Mouse (Mus musculus) brain, adult 2 months (tissue): ENCODE measurements around the gene Hoxa1.

Experiments used
- DNase-seq: peaks from one replicate; pipeline ENCODE4 v3.0.0; 2011; ENCODE audit warnings: low read depth, low spot score

The Hoxa1 gene

DNA sequence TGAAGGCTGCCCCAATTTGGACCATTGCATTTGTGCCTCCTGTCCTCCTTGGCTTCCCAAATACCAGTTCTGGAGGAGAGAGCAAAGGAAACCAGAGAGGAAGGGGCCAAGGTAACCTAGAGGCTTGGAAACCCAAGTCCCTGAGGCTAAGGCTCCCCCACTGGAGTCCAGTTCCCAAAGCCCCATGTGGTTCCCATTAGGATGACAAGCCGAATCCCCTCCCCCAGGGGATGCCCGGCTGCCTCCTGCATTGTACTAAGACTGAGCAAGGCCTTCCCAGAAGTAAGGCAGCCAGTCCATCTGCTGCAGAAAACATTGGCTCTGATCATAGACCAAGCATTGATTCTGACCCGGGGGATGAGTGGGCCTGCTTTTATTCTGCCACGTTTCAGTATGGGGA lies 13.2 kb upstream of the Hoxa1 start:
- no peak for DNase-seq

DNA sequence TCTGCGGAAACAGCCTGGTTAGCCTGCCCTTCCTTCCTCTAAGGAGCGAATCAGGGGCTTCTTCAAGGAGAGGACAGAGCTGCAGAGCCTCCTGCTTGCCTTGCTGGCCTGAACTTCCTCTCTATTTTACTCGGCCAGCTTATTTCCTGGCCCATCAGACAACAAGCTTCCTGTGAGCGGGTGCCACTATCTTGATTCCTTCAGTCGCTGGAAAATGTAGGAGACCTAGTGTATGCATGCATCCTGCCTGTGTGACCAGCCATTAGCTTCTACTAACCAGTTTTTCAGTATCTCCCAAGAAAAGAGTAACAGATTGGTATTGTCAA lies 12.7 kb upstream of the Hoxa1 start:
- no peak for DNase-seq

DNA sequence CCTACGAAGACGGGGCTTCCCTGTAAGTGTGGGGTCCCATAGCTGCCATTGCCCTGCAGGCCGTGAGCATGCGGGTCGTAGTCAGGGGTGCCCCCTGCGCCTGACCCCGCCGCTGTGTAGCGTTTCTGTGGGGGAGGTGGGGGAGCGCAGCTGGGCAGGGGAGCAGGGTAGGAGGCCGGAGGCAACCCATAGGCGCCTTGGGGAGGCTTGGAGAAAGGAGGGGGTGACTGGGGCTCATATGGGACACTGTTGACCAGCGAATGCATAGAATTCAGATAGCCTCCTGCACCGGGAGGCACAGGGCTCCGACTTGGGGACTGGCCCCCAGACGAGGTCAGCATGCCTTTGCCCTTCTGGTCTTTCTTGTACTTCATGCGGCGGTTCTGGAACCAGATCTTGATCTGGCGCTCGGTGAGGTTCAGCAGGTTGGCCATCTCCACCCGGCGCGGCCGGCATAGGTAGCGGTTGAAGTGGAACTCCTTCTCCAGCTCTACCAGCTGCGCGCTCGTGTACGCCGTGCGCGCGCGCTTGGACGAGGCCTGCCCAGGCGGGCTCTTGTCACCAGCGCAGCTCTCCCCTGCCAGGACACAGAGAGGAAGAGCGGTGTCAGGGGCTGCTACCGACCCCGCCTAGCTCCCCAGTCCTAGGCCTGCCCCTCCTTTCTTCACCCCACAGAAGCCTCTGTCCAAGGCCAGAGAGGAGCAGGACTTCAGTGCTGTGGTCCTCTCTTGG lies 12.2 kb upstream of the Hoxa1 start:
- no peak for DNase-seq

DNA sequence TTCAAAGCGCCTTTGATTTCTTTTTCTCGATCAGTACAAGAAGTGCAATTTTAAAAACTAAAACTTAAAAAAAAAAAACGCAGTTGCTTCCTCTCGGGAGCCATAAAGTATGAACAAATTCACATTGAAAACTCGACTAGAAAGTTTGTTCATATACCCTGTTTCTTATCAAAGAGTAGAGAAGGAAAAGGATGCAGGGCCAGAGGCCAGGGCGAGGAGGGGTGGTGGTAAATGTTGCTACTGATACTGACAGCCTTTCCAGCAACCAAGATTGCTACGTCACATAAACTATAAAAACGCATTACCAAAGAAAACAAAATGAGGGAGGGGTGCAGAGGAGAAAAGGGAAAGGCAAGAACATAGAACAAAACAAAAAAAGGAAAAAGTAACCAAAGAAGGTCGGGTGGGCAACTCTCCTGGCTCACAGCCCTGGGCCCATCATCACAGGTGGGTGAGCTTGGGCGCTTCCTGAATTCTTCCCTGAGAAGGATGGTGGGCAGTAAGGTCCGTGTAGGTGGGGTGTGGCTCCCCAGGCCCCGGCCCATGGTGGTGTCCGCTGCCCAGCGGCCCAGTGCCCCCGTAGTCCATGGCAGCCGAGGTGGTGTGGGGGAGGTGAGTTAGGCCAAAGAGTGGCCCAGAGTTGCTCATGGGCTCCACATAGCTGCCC lies 11.5 kb upstream of the Hoxa1 start:
- DNase-seq: no peak

DNA sequence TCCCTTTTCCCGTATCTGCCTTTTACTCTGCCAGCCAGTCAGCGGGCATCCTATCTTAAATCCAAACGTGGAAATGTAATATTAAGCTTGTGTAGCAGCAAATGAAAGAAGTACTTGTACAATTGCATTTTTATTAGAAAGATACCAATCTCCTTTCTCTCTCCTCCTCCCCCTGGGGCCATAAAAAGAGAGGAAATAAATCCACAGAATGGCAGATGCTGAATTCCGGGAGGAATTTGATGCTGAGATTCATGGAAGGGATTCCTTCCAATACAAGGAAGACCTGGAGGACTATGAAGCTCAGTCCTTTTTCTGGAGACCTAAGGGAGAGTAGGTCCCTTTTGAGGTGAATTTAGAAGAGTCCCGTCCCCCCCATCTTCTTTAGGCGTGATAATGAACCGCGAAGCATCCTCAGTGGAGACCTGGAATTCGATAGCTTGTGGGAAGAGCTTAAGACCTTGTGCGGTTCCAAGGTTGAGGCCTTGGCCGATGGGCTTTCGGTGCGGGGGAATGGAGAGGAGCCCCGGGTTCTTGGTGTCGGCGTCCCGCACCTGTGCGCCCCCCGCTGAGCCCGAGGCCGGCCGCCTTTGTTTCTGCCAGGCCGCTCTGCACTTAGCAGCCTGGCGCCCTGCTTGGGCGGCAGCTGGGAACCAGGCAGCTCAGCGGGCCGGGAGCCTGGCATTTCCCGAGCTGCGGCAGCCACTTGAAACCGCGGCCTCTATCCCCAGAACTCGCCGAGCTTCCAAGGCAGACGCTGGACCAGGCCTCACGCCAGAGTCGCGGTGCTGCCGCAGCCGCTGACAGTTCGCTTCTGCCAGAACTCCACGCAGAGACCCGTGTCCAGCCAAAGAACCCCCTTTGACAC lies 10.3 kb upstream of the Hoxa1 start:
- no peak for DNase-seq

DNA sequence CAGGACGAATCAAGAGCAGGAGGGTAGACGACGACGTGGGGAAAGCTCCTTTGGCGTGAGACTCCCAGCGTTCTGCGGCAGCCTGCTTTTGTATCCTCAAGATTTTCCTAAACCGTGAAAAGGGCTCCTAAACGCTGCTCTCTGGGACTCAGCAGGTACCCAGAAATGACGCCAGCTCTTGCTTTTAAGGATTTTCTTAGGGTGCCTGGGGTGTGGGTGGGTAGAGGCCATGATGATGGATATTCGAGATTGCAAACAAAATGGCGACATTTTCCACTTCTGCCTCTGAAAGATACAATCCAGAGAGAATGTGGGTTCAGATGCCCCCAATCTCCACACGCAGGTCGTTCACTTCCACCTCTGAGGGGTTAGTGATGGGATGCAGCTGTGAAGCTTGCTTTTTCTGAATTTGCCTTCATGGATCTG lies 9.6 kb upstream of the Hoxa1 start:
- no peak for DNase-seq

DNA sequence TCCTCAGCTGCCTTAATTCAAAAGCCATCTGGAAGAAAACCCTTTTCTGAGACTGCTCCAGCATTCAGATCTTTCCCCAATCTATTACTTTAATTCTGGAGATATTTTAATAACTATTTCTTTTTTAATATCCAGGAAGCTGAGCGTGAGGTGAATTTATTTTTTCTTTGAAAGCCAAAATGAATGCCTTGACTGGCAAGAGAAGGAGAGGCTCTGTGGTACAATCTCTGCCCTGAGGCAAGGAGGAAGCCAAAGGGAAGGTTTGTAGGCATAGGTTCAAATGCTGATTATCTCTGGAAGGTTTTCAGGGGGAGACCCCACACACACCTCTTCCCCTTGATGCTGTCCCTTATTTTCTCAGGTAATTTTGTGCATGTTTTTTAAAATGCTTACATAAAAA lies 9.1 kb upstream of the Hoxa1 start:
- DNase-seq: no peak

DNA sequence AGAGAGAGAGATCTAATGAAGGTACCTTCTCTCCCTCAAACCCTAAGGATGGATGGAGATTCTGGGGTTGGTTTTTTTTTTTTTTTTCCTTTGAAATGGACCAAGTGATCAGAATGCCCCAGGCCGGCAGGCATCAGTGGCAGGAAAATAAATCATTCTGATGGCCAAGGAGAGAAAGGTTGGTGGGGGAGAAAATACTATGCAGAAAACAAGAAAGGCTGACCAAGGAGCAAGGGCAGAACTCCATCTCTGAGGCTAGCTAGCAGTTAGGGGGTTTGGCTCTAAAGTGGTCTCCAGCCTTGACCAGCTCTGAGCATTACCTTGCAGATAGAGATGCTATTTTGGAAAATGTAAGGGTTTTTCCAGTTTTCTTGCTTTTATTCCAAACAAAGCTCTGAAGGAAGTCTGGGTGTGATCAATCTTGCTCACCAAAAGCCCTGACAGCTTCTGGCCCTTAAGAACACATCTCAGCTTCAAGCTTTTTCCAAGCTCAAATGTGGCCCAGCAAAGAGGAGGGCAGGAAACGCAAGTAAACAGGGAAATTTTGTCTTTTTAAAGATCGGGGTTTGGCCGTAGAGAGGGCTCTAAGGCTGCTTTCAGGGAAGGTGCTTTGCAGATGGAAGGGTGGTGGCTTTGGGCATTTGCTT lies 8.4 kb upstream of the Hoxa1 start:
- no peak for DNase-seq

DNA sequence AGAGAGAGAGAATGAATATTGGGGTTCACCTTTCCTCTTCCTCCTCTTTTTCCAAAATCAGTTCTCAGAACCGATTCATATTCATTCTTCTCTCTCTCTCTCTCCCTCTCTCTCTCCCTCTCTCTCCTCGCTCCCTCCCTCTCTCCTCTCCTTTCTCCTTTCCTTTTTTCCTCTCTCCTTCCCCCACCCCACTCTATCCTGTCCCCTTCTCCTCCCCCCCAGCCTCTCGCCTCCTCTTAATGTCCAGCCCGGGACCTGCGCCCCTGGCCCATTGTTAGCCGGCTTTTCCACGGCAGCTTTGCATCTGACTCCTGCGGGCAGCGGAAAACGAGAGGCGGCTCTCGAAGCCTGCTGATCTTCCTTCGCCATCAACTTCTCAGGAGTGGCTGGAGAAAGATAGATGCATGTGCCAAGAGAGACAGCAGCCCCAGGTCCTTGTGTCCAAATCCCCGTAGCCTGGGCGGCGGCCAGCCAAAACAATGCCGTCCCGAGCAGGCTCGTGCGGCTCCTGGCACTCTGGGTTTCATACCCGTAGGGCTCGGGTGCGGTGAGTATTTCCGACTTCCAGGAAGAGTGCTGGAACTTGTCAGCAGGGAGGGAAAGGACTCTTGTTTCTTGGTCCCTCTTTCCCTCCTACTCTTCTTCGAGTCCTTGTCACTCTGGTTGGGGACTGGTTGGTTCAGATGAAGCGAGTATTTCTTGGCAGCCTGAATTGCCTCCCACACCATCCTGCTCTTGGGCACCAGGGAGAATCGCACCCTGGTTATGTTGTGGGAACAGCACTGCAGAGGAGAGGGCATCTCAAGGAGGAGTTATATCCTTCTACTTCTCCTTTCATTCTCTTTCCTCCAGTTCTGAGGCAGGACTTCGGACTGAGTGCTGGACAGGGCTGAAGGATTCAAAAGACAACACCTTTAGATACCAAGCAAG lies 7.6 kb upstream of the Hoxa1 start:
- DNase-seq: no peak

DNA sequence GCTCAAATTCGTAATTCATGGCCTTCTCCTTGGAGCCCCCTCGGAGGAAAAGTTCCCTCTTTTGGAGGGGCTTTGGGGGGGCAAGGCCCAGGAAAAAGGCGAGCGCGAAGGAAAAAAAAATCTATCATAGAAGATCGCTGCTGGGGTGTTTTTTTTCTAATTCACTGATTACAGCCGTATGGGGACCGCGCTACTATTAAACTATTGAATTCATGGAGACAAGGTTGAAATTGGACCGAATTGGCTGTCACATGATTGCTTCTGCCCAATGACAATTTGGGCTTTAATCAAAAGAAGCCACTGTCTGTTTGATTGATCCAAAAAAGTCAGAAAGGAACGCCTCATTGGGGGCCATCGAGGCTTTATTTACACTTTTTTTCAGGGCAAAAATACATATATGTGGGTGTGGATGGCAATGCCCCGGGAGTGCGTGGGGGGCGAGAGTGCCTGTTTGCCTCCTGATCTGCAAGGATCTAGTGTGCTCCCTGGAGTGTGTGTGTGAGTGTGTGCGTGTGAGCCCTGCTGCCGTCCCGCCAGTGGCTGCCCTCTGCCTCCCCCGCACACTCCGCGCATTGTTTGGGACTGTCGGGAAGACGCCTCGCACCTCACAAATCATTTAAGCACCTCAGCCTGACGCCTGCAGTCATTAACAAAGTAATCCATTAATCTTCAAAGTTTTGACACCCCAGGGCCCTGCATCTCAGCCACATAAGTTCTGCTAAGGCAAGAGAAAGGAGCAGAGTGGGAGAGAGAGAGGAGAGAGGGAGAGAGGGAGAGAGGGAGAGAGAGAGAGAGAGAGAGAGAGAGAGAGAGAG lies 6.7 kb upstream of the Hoxa1 start, which contains the start of gene Hoxa2:
Gene Hoxa2 (minus strand): TSS at position 206 of the 815 bp plus-strand sequence.
- DNase-seq: no peak

DNA sequence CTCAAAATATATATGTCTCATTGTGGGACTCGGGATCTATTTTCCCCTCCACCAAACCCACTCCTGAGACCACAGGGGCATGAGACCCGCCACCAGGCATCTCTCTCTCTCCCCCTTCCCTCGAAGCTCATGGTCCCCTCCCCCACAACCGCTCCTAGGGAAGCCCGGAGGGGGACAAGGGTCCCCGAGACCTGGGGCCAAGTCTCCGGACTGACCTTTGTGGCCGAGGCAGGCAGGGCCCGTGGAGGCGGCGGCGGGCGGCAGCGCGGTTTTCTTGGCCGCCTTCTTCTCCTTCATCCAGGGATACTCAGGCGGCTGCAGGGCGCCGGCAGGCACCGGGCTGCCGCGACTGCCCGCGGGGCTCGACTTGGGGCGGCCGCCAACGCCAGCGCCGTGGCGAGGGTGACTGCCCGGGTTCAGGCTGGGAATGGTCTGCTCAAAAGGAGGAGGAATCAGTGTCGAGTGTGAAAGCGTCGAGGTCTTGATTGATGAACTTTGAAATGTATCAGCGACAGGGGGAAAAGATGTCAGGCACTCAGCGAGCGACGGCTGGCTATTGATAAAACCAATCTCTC lies 6.0 kb upstream of the Hoxa1 start:
- no peak for DNase-seq

DNA sequence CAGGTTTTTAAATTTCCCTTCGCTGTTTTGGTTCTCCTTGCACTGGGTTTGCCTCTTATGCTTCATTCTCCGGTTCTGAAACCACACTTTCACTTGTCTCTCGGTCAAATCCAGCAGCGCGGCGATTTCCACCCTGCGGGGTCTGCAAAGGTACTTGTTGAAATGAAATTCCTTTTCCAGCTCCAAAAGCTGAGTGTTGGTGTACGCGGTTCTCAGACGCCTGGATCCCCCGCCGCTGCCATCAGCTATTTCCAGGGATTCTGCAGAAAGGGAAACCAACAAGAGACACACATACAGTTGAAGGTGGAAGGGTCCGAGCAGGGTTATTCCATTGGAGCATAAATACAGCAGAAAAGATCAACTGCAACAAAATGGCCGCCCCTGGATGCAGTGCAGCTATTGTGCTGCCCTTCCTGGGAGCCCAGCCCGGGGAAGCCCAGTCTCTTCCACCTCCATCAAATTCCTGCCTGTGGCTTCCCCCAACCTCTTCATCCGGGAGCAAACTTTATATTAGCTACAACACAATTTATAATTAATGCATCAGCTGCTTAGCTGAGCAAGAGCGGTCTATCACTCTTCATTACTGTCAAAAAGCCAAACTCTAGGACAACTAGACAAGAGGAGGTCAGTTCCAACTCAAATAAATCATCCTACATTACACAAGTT lies 5.4 kb upstream of the Hoxa1 start:
- no peak for DNase-seq

DNA sequence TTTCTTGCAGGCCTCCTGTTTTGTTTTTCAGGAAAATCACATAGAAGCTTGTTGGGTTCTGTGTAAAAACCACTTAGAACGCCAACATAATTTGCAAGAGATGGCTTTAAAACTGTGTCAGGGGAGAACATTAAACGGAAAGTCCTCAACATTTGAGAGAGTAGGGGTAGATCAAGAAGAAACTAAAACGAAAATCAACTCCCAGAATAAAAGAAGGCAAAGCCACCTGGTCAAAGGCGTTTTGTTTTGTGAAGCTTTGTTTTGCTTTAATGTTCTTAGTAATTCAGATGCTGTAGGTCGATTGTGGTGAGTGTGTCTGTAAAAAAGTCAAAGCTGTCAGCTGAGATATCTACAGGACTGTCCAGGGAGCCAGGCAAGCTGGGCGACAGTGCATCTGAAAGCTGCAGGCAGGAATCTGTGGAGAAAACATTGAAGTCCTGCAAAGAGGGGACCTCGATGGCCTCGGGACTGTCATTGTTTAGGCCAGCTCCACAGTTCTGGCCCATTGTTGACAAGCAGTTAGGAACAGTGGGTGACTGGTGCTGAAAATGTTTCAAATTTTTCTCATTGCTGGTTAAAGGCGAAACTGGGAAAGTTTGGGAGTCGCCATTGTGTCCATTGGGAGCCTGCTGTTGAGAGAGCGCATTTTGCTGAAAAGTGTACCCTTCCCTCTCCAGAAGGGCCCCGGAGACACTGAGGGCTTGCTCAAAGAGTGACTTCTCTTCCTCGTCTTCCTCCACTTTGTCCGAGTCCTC lies 4.7 kb upstream of the Hoxa1 start:
- DNase-seq: no peak

DNA sequence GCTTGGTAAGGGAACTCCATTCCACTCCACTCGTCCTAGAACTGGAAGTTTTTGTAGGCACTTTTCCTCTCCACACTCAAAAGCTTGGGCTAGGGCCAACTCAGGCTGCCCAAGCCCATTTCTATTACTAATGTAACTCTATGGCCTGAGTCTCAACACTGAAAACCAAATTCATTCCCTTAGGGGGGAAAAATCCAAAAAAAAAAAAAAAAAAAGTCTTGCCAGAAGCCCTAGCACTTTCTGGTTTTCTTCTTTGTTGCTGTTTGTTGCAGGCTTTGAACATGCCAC lies 3.9 kb upstream of the Hoxa1 start:
- DNase-seq: no peak

DNA sequence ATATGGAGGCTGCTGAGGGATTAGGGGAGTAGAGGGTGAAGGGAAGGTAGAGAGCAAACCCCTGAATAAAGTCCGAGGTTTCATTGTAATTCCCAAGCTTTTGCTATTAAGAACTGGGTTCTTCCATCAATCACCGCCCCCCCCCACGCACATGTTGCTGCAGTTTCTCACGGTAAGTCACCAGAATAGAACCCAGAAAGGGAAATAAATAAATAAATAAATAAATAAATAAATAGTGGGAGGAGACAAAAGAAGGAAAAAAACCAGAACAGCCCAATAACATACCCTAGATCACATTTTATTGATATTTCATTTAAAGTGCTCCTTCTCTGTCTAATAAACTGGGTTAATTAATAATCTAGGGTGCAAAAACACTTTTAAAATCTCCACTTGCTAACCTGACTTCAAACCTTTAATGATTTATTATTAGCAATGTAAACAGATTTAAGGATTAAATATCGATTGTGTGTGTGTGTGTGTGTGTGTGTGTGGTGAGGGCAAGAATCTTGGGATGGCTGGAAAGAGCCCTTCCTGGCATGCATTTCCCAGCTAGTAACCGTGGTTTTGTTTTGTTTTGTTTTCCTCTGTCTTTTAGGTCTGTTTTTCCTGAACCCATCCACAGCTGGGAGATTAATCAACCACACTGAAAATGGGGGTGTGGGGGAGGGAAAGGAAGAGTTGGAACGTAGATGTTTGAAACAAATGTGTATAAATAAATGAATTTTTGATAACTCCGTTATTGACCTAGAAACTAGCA lies 3.4 kb upstream of the Hoxa1 start:
- DNase-seq: no peak

DNA sequence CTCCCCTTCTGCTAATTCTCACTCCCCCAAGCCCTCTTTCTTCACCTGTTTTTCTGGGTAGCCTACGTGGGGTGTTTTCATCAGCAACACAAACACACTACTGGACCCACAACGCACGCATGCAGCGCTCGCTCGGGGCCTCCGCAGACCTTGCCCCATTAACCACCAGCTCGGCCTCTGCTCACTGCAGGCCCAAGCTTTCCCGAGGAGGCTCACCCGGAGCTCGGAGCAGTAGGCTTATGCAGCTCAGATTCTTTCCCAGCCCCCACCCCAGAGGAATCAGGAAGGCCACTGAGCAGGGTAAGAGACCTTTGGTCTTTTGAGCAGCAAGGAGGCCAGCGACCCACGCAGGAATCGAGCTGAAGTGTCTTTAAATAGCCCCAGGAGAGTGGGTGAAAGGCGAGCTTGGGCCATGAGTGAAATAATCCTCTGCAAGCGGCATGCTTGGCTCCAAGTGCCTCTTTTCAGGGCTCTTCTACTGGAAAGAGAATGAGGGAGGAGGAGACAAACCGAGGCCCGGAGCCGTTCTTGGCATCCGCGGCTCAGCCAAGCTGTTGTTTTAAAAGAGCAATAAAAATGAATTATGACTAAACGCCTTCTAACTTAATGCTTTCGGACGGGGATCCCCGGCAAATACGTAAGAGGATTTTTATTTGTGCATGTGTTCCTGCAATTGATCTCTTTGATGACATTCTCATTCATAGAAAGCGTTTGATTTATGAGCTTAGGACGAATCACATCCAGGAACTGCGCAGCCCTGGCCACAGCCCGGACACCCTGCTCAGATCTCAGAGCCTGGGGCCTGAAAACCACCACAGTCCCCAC lies 2.6 kb upstream of the Hoxa1 start:
- no peak for DNase-seq

DNA sequence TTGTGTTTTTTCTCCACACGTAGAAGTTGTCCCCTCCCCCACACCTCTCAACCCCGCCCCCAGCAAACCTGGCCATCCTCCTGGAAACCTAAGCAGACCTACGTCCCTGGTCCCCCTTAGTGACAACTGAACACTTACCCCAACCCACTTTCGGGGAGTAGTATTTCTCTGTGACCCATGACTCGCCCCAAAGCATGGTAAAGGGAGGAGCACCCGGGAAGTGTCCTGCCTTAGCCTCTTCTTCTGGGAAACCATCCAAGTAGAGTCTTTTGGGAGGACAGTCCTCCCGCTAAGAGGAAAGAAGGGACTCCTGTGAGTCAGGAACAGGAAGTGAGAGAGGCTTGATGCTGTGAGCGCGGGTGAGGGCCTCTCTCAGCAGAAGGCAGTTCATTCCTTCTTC lies 1.9 kb upstream of the Hoxa1 start:
- no peak for DNase-seq
